Comparison of ENCODE assay signal across 7 mouse cellular contexts in genomic region chr11:20531992-20532881, GRCm38 (mm10). TPM values are rescaled to one million over a fixed set of nuclear protein-coding genes. Genes with fewer than 3 reads are reported as not detected.
DNase-seq lines count a peak whose midpoint lies in the region; ATAC-seq and TF ChIP-seq lines count a peak whose summit lies in the region.

No protein-coding gene starts in this region.

- H3K4me2 ChIP-seq in hindbrain, embryonic 15.5 days, result peak overlapping the region; percentile 90

- no peak for TF ChIP-seq CTCF in gastrocnemius, adult 2 months (IDR thresholded peaks at IDR 0.05)

- no peaks in the 10 kb centered on the region for H3K9me3 ChIP-seq in hindbrain, embryonic 15.5 days

- ATAC-seq in hindbrain, embryonic 15.5 days (ENCODE audit: low FRiP score, low read depth), result peak; percentile 91
- ATAC-seq in megakaryocyte progenitor cell, adult 5-6 weeks (replicated peaks; ENCODE audit: poor library complexity), result peak; percentile 92

- no peaks in the 10 kb centered on the region; the same call in 1 of the 2 replicates for H3K27me3 ChIP-seq in hindbrain, embryonic 15.5 days

- under 1% methylated on average over 42 of the region's 42 CpGs for WGBS in hindbrain, embryonic 15.5 days

- DNase-seq in ZHBTc4 (ENCODE audit: low read depth, low spot score), result peak; percentile 74
- peak; percentile 83 for DNase-seq in cerebellum, adult 9-11 months
- peak; percentile 65 for DNase-seq in gastrocnemius, adult 2 months
- DNase-seq in left cerebral cortex, postnatal 14 days (ENCODE audit: low spot score in 2 of 2), result peak; percentile 23 to 57
- peak; percentile 41 for DNase-seq in right cerebral cortex, postnatal 14 days

- H3K36me3 ChIP-seq in hindbrain, embryonic 15.5 days, result no peaks in the 10 kb centered on the region

- intact Hi-C loops in gastrocnemius, adult 2 months (cut with DNase I), result no loop called here
- intact Hi-C loops in left cerebral cortex, postnatal 14 days (cut with DNase I), result loop anchor here (5.0 kb wide), 1 partner anchor 75 kb away; no protein-coding TSS in a partner anchor

- peak overlapping the region; percentile 57 for H3K9ac ChIP-seq in hindbrain, embryonic 15.5 days

- peak overlapping the region; percentile 79 for H3K4me3 ChIP-seq in gastrocnemius, adult 2 months
- H3K4me3 ChIP-seq in hindbrain, embryonic 15.5 days, result peak overlapping the region; percentile 55

- H3K27ac ChIP-seq in gastrocnemius, adult 2 months, result peak overlapping the region; percentile 83
- peak overlapping the region; percentile 72 for H3K27ac ChIP-seq in hindbrain, embryonic 15.5 days (replicated peaks)

- peaks cover 12% of the 10 kb centered on the region for H3K4me1 ChIP-seq in hindbrain, embryonic 15.5 days (replicated peaks)

RNA-seq across cellular contexts. Expression of gene Sertad2, which starts 10.8 kb away (rescaled TPM):
- total RNA-seq in gastrocnemius, adult 2 months (2021), result 10 to 100 TPM; 10.3 to 13.7 TPM
- 27.9 and 33.5 TPM in 2 replicates for polyA plus RNA-seq in hindbrain, embryonic 15.5 days (2015; fragmentation: Nextera tagmentation; extraction: Ambion mirVana)
- 10 to 100 TPM; 19.8 to 22.4 TPM for total RNA-seq in left cerebral cortex, postnatal 14 days (2021)
- 8.8 and 11.3 TPM in 2 replicates for total RNA-seq in megakaryocyte progenitor cell, adult 5-6 weeks (2015)
- total RNA-seq in megakaryocyte progenitor cell, adult 5-6 weeks (2017), result 6.9 and 9.4 TPM in 2 replicates

Comparison
In these comparisons a context has a peak if more than half of its experiments do, and no peak if none do; other contexts are left out.
1. Peak in every context shown above with its lines: DNase-seq, ATAC-seq, H3K4me3 ChIP-seq and H3K27ac ChIP-seq.